Mouse (Mus musculus): ENCODE measurements at regions not wholly inside any gene's neighbourhood (a gene's known extent, or its start where the extent isn't known, plus 50 kb on each side); places are given as distances from the start of the nearest gene placed in this dataset.
"Not testable (repeated sequence)": the region's sequence is repeated elsewhere in the genome, so short reads cannot be mapped to it uniquely, and the experiment has no call there.

GRCm38 (mm10) chr11:63252968-63253602, 124.3 kb downstream of the Pmp22 start:
- Histone ChIP-seq H3K27ac (replicated peaks; ENCODE audit: low read depth, low read length) (no peak overlapping the region), H3K4me3 (ENCODE audit: insufficient read depth, low read depth, low read length) (no peak overlapping the region)

GRCm38 (mm10) chr11:63264432-63265061, 135.8 kb downstream of the Pmp22 start:
- no peaks in the 10 kb centered on the region for H3K4me1 ChIP-seq (ENCODE audit: control insufficient read depth, insufficient read depth, insufficient read length, low read length)
- H3K27ac ChIP-seq (replicated peaks; ENCODE audit: low read depth, low read length), result no peak overlapping the region

More at GRCm38 (mm10) chr11:63252968-63253602, 124.3 kb downstream of the Pmp22 start:
- peaks cover 3% of the 10 kb centered on the region; the same call in 1 of the 2 replicates for H3K4me1 ChIP-seq (ENCODE audit: control insufficient read depth, insufficient read depth, insufficient read length, low read length)

GRCm38 (mm10) chr11:63266290-63266689, 137.5 kb downstream of the Pmp22 start:
- H3K4me3 ChIP-seq (ENCODE audit: insufficient read depth, low read depth, low read length); H3K27ac ChIP-seq (replicated peaks; ENCODE audit: low read depth, low read length); H3K4me1 ChIP-seq (ENCODE audit: control insufficient read depth, insufficient read depth, insufficient read length, low read length): not testable (repeated sequence)

More at GRCm38 (mm10) chr11:63264432-63265061, 135.8 kb downstream of the Pmp22 start:
- 0 out of 2 replicates have a peak overlapping the region, but pooled peaks have one; percentile 17 for H3K4me3 ChIP-seq (ENCODE audit: insufficient read depth, low read depth, low read length)

GRCm38 (mm10) chr11:63276641-63277040, 147.9 kb downstream of the Pmp22 start:
- no peak overlapping the region for H3K27ac ChIP-seq (replicated peaks; ENCODE audit: low read depth, low read length)
- no peaks in the 10 kb centered on the region; the same call in 1 of the 2 replicates for H3K4me1 ChIP-seq (ENCODE audit: control insufficient read depth, insufficient read depth, insufficient read length, low read length)
- no peak overlapping the region for H3K4me3 ChIP-seq (ENCODE audit: insufficient read depth, low read depth, low read length)

- H3K4me3 ChIP-seq (ENCODE audit: insufficient read depth, low read depth, low read length), result no peak overlapping the region
- H3K4me1 ChIP-seq (ENCODE audit: control insufficient read depth, insufficient read depth, insufficient read length, low read length), result no peaks in the 10 kb centered on the region
- no peak overlapping the region for H3K27ac ChIP-seq (replicated peaks; ENCODE audit: low read depth, low read length)
These were observed 153.1 kb downstream of the Pmp22 start for GRCm38 (mm10) chr11:63281839-63282238.

GRCm38 (mm10) chr11:63282541-63282940, 153.8 kb downstream of the Pmp22 start:
- H3K4me3 ChIP-seq (ENCODE audit: insufficient read depth, low read depth, low read length), result no peak overlapping the region
- no peak overlapping the region for H3K27ac ChIP-seq (replicated peaks; ENCODE audit: low read depth, low read length)
- no peaks in the 10 kb centered on the region for H3K4me1 ChIP-seq (ENCODE audit: control insufficient read depth, insufficient read depth, insufficient read length, low read length)

GRCm38 (mm10) chr11:63286026-63286425, 157.2 kb downstream of the Pmp22 start:
- Histone ChIP-seq H3K4me1 (ENCODE audit: control insufficient read depth, insufficient read depth, insufficient read length, low read length) (no peaks in the 10 kb centered on the region), H3K4me3 (ENCODE audit: insufficient read depth, low read depth, low read length) (no peak overlapping the region), H3K27ac (replicated peaks; ENCODE audit: low read depth, low read length) (no peak overlapping the region)

- no peak overlapping the region for H3K4me3 ChIP-seq (ENCODE audit: insufficient read depth, low read depth, low read length)
- no peak overlapping the region for H3K27ac ChIP-seq (replicated peaks; ENCODE audit: low read depth, low read length)
- H3K4me1 ChIP-seq (ENCODE audit: control insufficient read depth, insufficient read depth, insufficient read length, low read length), result no peaks in the 10 kb centered on the region
These were observed 159.0 kb downstream of the Pmp22 start for GRCm38 (mm10) chr11:63287766-63288165.

GRCm38 (mm10) chr11:63290618-63291017, 161.8 kb downstream of the Pmp22 start:
- Histone ChIP-seq H3K27ac (replicated peaks; ENCODE audit: low read depth, low read length) (no peak overlapping the region), H3K4me1 (ENCODE audit: control insufficient read depth, insufficient read depth, insufficient read length, low read length) (no peaks in the 10 kb centered on the region), H3K4me3 (ENCODE audit: insufficient read depth, low read depth, low read length) (no peak overlapping the region)

GRCm38 (mm10) chr11:63293485-63293884, 164.7 kb downstream of the Pmp22 start:
- Histone ChIP-seq H3K4me3 (ENCODE audit: insufficient read depth, low read depth, low read length) (no peak overlapping the region), H3K27ac (replicated peaks; ENCODE audit: low read depth, low read length) (no peak overlapping the region), H3K4me1 (ENCODE audit: control insufficient read depth, insufficient read depth, insufficient read length, low read length) (no peaks in the 10 kb centered on the region)

GRCm38 (mm10) chr11:63294476-63294875, 165.7 kb downstream of the Pmp22 start:
- Histone ChIP-seq H3K27ac (replicated peaks; ENCODE audit: low read depth, low read length) (no peak overlapping the region), H3K4me3 (ENCODE audit: insufficient read depth, low read depth, low read length) (no peak overlapping the region), H3K4me1 (ENCODE audit: control insufficient read depth, insufficient read depth, insufficient read length, low read length) (no peaks in the 10 kb centered on the region)

GRCm38 (mm10) chr11:63296476-63296875, 167.7 kb downstream of the Pmp22 start:
- no peak overlapping the region for H3K27ac ChIP-seq (replicated peaks; ENCODE audit: low read depth, low read length)
- H3K4me1 ChIP-seq (ENCODE audit: control insufficient read depth, insufficient read depth, insufficient read length, low read length), result no peaks in the 10 kb centered on the region

GRCm38 (mm10) chr11:63299712-63300581, 171.2 kb downstream of the Pmp22 start:
- Histone ChIP-seq H3K4me3 (ENCODE audit: insufficient read depth, low read depth, low read length) (no peak overlapping the region), H3K4me1 (ENCODE audit: control insufficient read depth, insufficient read depth, insufficient read length, low read length) (no peaks in the 10 kb centered on the region), H3K27ac (replicated peaks; ENCODE audit: low read depth, low read length) (no peak overlapping the region)

More at GRCm38 (mm10) chr11:63296476-63296875, 167.7 kb downstream of the Pmp22 start:
- no peak overlapping the region for H3K4me3 ChIP-seq (ENCODE audit: insufficient read depth, low read depth, low read length)

GRCm38 (mm10) chr11:63325166-63325565, 196.4 kb downstream of the Pmp22 start:
- Histone ChIP-seq H3K4me3 (ENCODE audit: insufficient read depth, low read depth, low read length) (no peak overlapping the region), H3K27ac (replicated peaks; ENCODE audit: low read depth, low read length) (no peak overlapping the region), H3K4me1 (ENCODE audit: control insufficient read depth, insufficient read depth, insufficient read length, low read length) (no peaks in the 10 kb centered on the region)

- no peak overlapping the region for H3K4me3 ChIP-seq (ENCODE audit: insufficient read depth, low read depth, low read length)
- H3K27ac ChIP-seq (replicated peaks; ENCODE audit: low read depth, low read length), result no peak overlapping the region
- no peaks in the 10 kb centered on the region for H3K4me1 ChIP-seq (ENCODE audit: control insufficient read depth, insufficient read depth, insufficient read length, low read length)
These were observed 198.1 kb downstream of the Pmp22 start for GRCm38 (mm10) chr11:63326864-63327263.
